Mouse (Mus musculus) gonadal fat pad, adult 2 months (tissue): ENCODE results near the gene Mageb18. TPM values are rescaled to one million over a fixed set of nuclear protein-coding genes. Genes with fewer than 3 reads are reported as not detected.
"Not testable (repeated sequence)": the region's sequence is repeated elsewhere in the genome, so short reads cannot be mapped to it uniquely, and the experiment has no call there.

Experiments used
- DNase-seq: peaks from one replicate; pipeline ENCODE4 v3.0.0-alpha.2; 2012; ENCODE audit warnings: low read depth
- polyA plus RNA-seq: library from polyadenylated mRNA; depleted of rRNA; stranded (reverse); fragments of >200 nt; gene quantifications from 2 replicates; pipeline ENCODE4 v1.2.3, GENCODE M21; 2012; rRNA removed

Mageb18 gene
- 0.19 and 0.20 TPM in 2 replicates for polyA plus RNA-seq

DNA sequence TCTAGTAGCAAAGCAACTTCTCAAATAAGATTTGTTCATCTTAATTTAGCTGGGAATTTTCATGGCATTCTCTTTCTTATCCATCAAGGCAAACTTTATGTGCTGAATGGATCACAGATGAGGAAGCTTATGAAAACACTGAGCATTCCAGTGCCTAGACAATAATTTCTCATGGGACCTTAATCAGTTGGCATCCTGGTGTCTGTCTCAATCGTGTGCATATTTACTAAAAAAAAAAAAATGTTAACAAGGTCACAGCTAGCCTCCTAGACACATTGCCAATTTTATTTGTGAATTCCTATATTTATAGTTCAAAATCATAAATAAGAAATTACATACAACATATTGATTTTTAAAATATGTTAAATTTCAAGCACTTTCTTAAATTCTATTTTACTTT lies at the start of gene Mageb18:
Mageb18 (minus strand) TSS at position 101 of the 400 bp plus-strand sequence.
- no peak for DNase-seq

DNA sequence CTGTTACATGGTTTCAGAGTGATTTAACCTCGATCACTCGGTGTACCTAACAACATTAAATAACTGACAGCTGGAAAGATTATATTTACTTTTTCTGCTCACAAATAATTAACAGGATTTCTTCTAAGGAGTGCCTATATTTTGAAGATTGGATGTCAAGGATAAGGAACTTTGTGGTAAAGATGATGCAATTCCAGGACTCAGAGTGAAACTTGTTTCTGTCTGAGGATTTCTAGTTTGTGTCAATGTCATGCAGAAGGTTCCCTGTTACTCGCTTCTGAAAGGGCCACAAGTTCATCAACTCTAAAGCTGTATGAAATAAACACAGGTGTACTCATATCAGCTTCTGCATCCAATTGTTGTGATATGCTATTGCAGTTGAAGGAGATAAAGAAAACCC lies 13.4 kb upstream of the Mageb18 start:
- DNase-seq = no peak

DNA sequence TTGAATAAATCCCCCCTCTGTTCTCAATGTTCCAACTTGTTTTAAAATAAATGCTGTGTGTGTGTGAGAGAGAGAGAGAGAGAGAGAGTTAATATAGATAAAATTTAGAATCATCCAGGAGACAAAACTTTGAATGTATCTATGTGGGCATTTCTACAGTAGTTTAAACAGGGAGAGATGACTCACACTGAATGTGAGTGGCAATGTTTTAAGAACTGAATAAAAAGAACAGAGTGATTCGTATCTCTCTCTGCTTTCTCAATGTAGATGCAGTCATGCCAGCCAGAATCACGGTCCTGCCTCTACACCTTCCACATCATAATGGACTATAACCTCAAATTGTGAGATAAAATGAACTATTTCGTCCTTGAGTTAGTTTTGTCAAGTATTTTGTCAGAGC lies 11.1 kb upstream of the Mageb18 start:
- no peak for DNase-seq

DNA sequence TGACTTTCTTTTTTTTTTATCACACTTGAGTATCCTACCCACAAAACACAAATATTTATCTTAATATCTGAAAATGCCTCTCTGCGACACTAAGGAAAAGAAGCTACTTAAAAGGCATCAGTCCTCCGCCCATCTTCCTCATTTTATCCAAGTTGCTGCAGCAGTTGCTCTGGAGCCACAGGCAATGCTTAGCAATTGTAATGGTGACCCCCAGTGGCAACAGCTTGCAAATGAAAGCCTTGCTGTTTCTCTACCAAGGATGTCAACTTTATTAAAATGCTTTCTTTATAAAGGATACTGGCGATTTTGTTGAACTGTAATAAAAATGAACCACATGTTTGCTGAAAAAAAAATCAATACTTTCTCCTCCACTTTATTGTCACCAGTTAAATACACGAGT lies 2.0 kb downstream of the Mageb18 start:
- DNase-seq = no peak

DNA sequence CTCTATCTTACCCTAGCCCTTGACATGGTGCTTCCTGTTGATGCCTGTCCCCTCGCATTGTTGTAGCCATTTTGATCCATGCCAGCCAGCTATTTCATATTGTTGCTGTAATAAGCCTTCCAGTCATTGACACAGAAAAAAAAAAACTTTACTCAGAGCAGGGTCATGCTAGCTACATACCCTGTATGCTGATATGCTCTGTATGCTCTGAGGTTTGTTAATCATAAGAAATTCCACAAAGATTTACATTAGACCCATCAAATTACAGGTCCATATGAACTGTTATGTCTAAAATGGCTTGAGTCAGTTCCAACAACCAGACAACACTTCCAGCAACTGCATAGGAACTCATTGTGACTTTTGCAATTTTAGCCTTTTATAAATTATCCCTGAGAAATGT lies 71.5 kb downstream of the Mageb18 start:
- no peak for DNase-seq

DNA sequence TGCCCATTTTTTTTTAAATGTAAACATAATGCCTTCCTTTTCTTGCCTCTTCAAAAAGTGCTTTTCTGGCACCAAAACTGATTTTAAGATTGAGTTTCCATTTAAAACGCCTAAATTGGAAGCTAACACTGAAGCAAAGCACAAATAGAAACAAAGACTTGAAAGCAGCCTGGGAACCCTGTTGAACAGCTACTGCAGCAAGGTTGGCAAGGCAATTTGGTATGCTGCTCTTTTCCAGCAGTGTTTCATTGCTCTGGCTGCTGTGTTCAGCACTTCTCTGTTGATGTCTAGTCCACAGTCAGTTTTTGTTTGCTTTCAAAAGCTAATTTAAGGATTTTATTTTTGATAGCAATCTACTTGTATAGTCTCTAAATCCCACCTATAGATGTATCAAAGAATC lies 101.1 kb downstream of the Mageb18 start:
- no peak for DNase-seq

DNA sequence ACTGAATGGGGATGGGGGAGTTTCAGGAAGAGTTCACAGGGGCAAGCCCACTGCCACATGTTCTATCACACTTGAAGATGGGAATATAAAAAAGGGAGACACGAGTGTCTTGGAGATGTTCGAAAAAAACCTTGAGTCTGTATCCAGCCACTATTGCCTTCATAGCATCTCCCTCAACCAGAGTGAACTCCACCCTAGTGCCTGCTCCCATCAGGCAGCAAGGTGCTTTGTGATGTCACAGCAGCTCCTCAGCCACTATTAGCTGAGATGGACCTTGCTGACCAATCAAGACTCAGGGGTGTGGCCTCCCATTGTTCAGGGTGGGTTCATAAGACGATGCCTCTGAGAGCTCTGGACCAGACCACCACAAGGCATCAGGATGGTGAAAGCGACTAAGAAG lies 109.7 kb downstream of the Mageb18 start, which contains the start of gene Gm5941:
Gm5941 (plus strand) TSS at position 301 of the 400 bp plus-strand sequence.
- DNase-seq = not testable (repeated sequence)

DNA sequence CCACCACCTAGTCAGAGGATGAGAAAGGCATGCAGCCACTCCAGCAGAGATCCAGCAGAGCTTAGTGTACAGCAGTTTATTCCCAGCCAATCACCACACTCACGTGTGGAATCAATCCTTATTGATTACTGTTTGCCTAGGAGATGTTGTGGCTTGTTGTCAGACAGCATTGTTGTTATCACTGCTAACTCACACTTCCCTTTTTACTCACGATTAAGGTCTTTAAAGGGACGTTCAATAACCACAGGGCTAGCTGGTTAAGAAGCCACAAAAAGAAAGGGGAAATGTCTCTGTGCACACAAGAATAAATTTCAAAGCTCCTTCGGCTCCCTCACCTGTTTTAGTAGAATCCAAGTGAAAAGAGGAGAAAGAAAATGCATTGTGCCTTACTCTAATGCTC lies 134.6 kb downstream of the Mageb18 start:
- no peak for DNase-seq

DNA sequence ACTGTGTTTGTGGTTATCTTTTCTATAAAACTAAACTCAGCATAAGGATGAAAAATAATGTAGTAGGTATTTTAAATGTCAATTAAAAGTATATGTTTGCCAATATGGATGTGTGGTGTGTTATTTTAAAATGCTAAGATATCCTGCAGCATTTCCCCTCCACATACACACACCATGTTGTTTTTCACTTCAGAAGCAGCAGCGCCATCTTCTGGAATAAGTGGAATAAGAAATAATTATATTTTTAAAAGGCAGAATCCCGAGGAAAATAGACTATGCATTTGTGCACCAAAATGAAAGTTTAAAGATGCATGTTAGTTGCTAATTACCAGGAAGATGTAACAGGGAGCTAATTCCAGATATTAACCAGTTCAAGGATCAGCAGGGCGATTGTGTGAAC lies 138.9 kb downstream of the Mageb18 start:
- DNase-seq = no peak

DNA sequence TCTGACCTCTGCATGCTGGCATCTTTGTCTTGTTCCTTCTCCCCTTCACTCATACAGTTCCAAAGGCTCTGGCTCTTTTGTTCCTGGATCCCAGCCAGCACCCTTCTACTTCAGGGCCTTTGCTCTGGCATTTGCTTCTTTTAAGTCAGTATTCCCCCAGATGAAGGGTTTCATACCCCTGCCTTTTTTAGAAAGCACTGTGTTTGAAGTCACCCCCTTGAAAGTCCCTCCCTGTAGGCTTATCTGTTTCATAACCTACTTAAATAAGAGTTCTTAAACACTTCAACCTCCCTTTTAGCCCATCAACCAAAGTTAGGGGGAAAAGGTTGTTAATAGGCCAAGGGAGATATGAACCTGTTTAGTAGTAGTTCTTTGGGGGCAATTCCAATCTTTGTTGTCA lies 212.0 kb downstream of the Mageb18 start:
- DNase-seq = no peak

DNA sequence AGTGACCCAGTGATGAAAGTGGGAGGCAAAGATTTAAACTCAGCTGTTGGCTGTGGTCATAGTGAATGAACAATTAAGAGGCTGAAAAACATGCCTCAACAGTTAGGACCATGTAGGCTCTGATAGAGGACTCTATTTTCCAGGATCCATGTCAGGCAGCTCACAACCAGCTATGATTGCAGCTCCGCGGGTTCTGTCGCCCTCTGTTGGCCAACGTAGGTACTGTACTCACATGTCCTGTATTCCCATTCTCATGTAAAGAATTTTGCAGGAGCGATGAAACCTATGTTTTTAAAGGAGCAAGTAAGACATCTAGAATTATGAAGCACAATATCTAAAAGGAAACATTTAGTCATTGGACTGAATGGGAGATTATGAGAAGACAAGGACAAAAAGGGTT lies 256.4 kb downstream of the Mageb18 start:
- no peak for DNase-seq

DNA sequence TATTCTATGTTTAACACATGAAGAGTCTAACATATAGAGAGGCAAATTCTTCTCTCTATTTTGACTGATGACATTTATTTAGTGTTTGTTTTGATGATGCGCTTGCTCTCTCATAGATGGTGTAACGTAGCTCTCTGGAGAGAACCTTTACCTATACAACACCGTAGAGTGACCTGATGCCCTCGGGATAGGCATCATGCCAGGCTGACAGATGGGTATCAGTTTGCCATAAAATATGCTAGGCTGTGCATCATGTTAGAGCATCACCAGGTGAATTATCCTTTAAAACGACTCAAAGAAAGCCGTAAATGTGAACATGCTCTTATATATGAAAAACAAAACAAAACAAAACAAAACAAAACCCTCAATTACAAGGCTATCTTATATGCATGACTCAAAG lies 258.5 kb downstream of the Mageb18 start:
- DNase-seq = no peak

DNA sequence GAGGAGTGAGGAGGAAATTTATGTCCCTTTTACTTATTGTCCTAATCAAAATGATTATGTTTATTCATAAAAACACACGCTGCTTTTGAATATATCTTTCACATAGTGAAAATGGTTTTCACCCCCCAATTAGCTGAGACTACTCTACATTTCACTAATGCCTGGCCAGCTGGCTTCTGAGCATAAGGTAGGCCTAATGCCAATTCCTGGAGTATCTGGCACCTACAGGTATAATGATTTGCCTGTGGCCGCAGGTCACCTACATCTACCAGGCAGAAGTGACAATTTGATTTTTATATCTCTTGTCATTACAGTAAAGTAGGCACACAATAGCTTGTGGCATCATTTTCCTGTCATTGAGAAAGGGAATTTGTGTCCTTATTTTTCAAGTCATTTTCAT lies 259.8 kb downstream of the Mageb18 start:
- no peak for DNase-seq

DNA sequence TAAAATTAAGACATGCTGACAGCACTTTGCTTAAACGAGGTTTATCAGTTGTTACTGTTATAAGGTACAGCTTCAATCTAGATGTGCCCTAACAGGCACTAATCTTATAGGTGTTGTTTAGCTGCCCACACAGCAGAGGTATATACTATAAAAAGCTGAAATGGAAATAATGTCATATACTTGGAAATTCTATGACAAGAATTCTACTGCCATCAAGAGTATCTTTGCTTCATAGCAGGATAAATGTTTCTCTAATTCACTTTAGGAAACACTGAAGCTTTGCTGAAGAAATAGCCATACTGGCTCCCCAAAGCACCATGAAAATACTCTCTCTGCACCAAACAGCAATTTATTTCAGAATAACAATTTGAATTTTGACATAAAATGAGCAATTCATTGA lies 265.9 kb downstream of the Mageb18 start:
- no peak for DNase-seq

DNA sequence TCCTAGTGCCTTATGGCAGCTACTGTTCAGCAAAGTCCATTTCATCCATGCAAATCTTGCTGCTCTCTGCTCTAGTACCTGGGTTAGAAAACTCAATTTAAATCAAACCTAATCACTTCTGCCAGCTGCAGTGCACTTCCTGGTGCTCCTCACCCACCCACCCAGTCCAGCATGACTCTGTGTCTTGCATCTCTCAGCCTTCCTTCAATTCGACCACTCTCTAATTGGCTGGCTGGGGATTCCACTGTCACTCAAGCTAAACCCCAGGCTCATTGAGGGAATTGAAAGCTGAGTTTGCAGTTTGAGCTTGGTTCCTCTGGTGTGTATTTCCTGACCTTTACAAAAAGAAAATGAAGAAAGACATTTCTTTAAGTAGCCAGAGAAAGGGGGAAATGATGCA lies 275.8 kb downstream of the Mageb18 start:
- no peak for DNase-seq

DNA sequence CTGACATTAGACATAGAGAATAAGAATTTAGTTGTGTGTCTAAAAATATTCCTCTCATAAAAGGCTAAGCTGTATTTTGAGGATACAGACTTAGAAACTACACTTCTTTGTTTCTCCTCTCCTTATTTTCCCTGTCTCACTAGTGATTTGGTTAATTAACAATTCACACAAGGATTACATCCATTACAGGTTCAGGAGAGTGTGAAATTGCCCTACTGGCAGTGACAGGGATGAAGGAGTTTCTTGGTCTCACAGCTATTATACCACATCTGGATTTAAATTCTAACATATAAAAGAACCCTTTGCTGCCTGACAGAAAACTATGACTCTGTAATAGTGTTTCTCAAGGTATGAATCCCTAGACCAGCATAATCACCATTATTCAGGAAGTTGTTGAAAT lies 318.8 kb downstream of the Mageb18 start:
- DNase-seq = no peak

Other genes starting within 250 kb of the Mageb18 start
- 0.34 TPM in 1 of 2 replicates, not detected in the other for gene Gm5941, start 109.6 kb downstream of the Mageb18 start, polyA plus RNA-seq